Mouse (Mus musculus) myocyte (in vitro differentiated cells): ENCODE measurements around the gene Myod1.

ENCODE experiments used
- CEBPB ChIP-seq: IDR thresholded peaks from 2 replicates; pipeline ENCODE4 v1.6.1; 2011; ENCODE audit warnings: mild to moderate bottlenecking, moderate library complexity; ENCODE audit not compliant: poor library complexity, insufficient read depth, severe bottlenecking
- MAX ChIP-seq: IDR thresholded peaks from one replicate; pipeline ENCODE4 v1.6.1; 2011; ENCODE audit warnings: low read depth, mild to moderate bottlenecking, control low read depth
- MYOD1 ChIP-seq, 3 experiments: IDR thresholded peaks; one replicate each; pipeline ENCODE4 v1.6.1; 2011; ENCODE audit warnings: control low read depth in 2 of 3, low read depth in 2 of 3, mild to moderate bottlenecking in 2 of 3, moderate library complexity in 1 of 3; ENCODE audit not compliant: insufficient read length in 2 of 3, control insufficient read depth in 1 of 3
- POLR2A ChIP-seq: IDR thresholded peaks from one replicate; pipeline ENCODE4 v1.6.1; 2011; ENCODE audit warnings: low read depth, mild to moderate bottlenecking, control low read depth, moderate library complexity; ENCODE audit not compliant: insufficient read length
- POLR2AphosphoS2 ChIP-seq: IDR thresholded peaks from one replicate; pipeline ENCODE4 v1.6.1; 2011; ENCODE audit warnings: low read depth, control low read depth; ENCODE audit not compliant: insufficient read length
- TCF12 ChIP-seq: IDR thresholded peaks from one replicate; pipeline ENCODE4 v1.6.1; 2011; ENCODE audit warnings: mild to moderate bottlenecking, control low read depth; ENCODE audit not compliant: poor library complexity, insufficient read depth, severe bottlenecking
- USF1 ChIP-seq: IDR thresholded peaks from one replicate; pipeline ENCODE4 v1.6.1; 2011; ENCODE audit warnings: low read depth, mild to moderate bottlenecking, control low read depth, moderate library complexity

DNA sequence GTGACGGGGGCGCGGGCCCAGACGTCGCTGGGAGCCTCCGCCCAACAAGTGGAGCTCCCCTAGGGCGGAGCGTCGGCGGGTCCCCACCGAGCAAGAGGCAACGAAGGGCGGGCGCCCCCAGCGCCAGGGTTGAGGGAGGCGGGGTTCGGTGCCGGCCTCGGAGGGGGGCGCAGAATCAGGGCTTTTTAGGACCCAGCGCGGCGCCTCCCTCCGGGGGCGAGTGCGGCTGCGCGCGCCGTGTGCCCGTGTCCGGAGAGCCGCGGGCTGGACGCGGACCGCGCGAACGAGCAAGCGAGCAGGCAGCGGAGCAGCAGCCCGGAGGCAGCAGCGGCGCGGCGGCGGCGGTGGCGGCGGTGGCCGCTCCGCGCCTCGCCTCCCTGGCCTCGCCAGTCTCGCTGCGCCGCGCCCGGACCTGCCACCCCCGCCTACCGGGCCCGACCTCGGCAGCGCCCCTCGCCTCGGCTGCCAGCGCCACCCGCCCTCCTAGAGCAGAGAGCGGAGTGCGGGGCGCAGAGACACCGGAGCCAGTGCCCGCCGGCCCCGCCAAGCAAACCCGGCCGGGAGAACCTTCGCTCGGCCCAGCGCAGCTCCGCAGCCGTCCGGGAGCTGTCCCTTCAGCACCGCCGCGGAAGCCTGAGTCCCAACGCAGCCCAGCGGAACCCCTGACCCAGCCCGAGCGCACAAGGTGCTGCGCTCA, 20.1 kb downstream of the Myod1 start, which contains the start of gene Kcnc1:
- TF ChIP-seq POLR2A (no peak), POLR2AphosphoS2 (no peak), CEBPB (no peak), MAX (no peak), TCF12 (no peak), USF1 (no peak), MYOD1 (IDR thresholded peaks at IDR 0.05; ENCODE audit: control insufficient read depth in 1 of 3, insufficient read length in 2 of 3, low read depth in 2 of 3) (no peak)
